Mouse (Mus musculus) 3134 (cell line): ENCODE measurements around the gene RPS10-NUDT3.

ENCODE experiments used
- DNase-seq: peaks from one replicate; pipeline ENCODE4 v3.0.0-alpha.2; 2011; ENCODE audit warnings: low spot score; ENCODE audit not compliant: insufficient read length; ENCODE audit errors: extremely low read depth

RPS10-NUDT3 gene

GRCm38 (mm10) chr17:27555512-27556172 is 79.4 kb downstream of the RPS10-NUDT3 start:
- DNase-seq = no peak

- no peak for DNase-seq
Measured at GRCm38 (mm10) chr17:27555075-27555511, 79.9 kb downstream of the RPS10-NUDT3 start.

- DNase-seq = no peak
Measured at GRCm38 (mm10) chr17:27554062-27554960, 80.7 kb downstream of the RPS10-NUDT3 start.

GRCm38 (mm10) chr17:27552215-27553201 is 82.5 kb downstream of the RPS10-NUDT3 start:
- DNase-seq = peak; percentile 72

- DNase-seq = no peak
Measured at GRCm38 (mm10) chr17:27551393-27551940, 83.6 kb downstream of the RPS10-NUDT3 start.

- DNase-seq = no peak
Measured at GRCm38 (mm10) chr17:27549234-27549633, 85.8 kb downstream of the RPS10-NUDT3 start.

- peak; percentile 89 for DNase-seq
Measured at GRCm38 (mm10) chr17:27547253-27547868, 87.7 kb downstream of the RPS10-NUDT3 start.

- DNase-seq = peak; percentile 54
Measured at GRCm38 (mm10) chr17:27546574-27547085, 88.4 kb downstream of the RPS10-NUDT3 start.

GRCm38 (mm10) chr17:27545991-27546390 is 89.0 kb downstream of the RPS10-NUDT3 start:
- DNase-seq = no peak

- no peak for DNase-seq
Measured at GRCm38 (mm10) chr17:27544551-27544950, 90.5 kb downstream of the RPS10-NUDT3 start.

GRCm38 (mm10) chr17:27541984-27542383 is 93.0 kb downstream of the RPS10-NUDT3 start:
- no peak for DNase-seq

GRCm38 (mm10) chr17:27541261-27541660 is 93.8 kb downstream of the RPS10-NUDT3 start:
- DNase-seq = no peak

GRCm38 (mm10) chr17:27534718-27535117 is 100.3 kb downstream of the RPS10-NUDT3 start:
- DNase-seq = peak; percentile 72

GRCm38 (mm10) chr17:27533354-27533753 is 101.7 kb downstream of the RPS10-NUDT3 start:
- no peak for DNase-seq

GRCm38 (mm10) chr17:27532095-27532494 is 102.9 kb downstream of the RPS10-NUDT3 start:
- DNase-seq = no peak
